Mouse (Mus musculus): Measurements from ENCODE around the gene Il1f10.

- TF ChIP-seq CTCF (IDR thresholded peaks at IDR 0.05; ENCODE audit: low read depth, low read length) (no peak), POLR2A (IDR thresholded peaks at IDR 0.05; ENCODE audit: extremely low read depth, insufficient read depth, low read length) (no peak)
Measured at GRCm38 (mm10) chr2:24276654-24277053, 14.3 kb upstream of the Il1f10 start, which contains the start of gene Il1f5.

Data from liver, adult 2 months (tissue).